Mouse (Mus musculus) megakaryocyte, embryonic 14.5 days (primary cell): Measurements from ENCODE around the gene Rxfp2. TPM values are rescaled to one million over a fixed set of nuclear protein-coding genes. Genes with fewer than 3 reads are reported as not detected.

Experiments used
- H3K27me3 ChIP-seq: replicated peaks from 2 replicates; pipeline ENCODE3; 2012; ENCODE audit warnings: inconsistent platforms
- H3K36me3 ChIP-seq: replicated peaks from 2 replicates; pipeline ENCODE3; 2012; ENCODE audit warnings: low read length, inconsistent platforms, mixed read lengths
- H3K4me1 ChIP-seq: 2 replicates; pipeline ENCODE4 v1.6.1; 2012; ENCODE audit warnings: inconsistent platforms
- H3K4me3 ChIP-seq: replicated peaks from 2 replicates; pipeline ENCODE3; 2012; ENCODE audit warnings: moderate library complexity, mild to moderate bottlenecking, inconsistent platforms
- H3K9me3 ChIP-seq: 2 replicates; pipeline ENCODE4 v1.6.1; 2012; ENCODE audit warnings: inconsistent platforms
- FLI1 ChIP-seq: IDR thresholded peaks from 2 replicates; pipeline ENCODE4 v1.6.1; 2012; ENCODE audit warnings: low read length, inconsistent platforms, mixed read lengths
- GATA1 ChIP-seq: IDR thresholded peaks from 3 replicates; pipeline ENCODE4 v1.6.1; 2012; ENCODE audit warnings: mixed read lengths, low read length, inconsistent platforms, borderline replicate concordance
- polyA plus RNA-seq: library from polyadenylated mRNA; stranded (reverse); fragments of >175 nt; gene quantifications from 2 replicates; pipeline ENCODE4 v1.2.3, GENCODE M21; 2012; ENCODE audit warnings: low replicate concordance; ENCODE audit not compliant: insufficient read depth

Rxfp2 gene
- polyA plus RNA-seq, 1 experiment: not detected

DNA sequence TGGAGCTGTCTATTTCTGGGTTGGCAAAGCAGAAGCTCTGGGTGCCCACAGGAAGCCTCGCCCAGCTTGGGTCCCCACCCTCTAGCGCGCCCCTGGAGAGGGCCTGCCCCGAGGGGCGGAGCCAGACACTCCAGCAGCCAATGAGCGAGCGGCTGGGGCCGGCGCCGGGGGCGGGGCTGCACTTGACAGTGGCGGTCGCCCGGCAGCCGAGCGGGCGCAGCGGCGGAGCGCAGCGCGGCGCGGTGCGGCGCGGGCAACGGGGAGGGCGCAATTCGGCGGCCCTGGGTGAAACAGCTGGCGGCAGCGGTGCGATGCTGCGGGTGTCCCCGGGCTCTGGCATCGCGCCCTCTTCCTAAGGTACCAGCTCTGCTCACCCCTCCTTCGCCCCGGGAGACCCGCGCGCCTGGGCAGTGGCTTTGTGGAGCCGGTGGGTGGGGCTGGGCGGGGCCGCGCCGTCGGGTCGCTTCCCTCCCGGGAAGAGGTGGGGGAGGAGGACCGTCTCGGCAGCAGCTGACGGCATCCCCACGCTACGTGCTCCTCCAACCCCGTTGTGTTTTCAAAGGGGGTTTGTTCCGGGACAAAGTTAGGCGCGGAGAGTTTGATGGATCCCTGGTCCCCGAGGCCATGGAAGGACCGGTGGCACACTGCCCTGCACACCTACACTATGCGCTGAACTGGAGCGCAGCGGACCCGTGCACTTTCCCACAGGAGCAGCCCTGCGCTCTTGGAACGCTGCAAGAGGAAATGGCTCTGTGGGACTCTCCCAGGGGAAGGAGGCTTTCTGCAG, 100.2 kb downstream of the Rxfp2 start, which contains the start of gene Fry:
TSS of gene Fry (plus strand) at position 191 of the 787 bp plus-strand sequence.
- peak within 1 kb of the TSS; percentile 96 for H3K4me3 ChIP-seq
- TF ChIP-seq GATA1 (no peak), FLI1 (no peak)
- peaks cover 8% of the 10 kb centered on the region for H3K9me3 ChIP-seq

DNA sequence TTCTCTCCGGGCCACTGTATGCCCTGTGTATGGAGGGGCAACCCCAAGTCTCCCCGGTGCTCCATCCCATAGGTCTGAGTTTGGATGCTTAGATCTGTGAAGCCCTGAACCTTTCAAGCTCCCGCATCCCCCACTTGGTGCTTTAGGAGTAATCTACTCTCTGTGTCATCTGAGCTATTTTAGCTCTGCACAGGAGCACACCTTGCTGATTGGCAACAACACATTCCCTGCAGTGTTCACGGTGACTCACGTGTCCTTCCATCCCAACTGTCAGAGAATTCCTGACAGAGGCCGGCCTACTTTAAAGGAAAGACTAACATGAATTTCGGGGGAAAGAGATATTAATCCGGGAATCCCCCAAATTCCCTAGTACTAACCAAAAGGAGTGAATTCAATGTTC, 102.2 kb downstream of the Rxfp2 start:
- H3K4me1 ChIP-seq: peaks cover 64% of the 10 kb centered on the region
- H3K9me3 ChIP-seq: peaks cover 8% of the 10 kb centered on the region
- H3K36me3 ChIP-seq: peaks cover 29% of the 10 kb centered on the region
- H3K27me3 ChIP-seq: no peaks in the 10 kb centered on the region
- no peak for TF ChIP-seq FLI1
- no peak for TF ChIP-seq GATA1
- no peak overlapping the region for H3K4me3 ChIP-seq

More for the DNA sequence above, 100.2 kb downstream of the Rxfp2 start, which contains the start of gene Fry:
- Histone ChIP-seq H3K27me3 (no peaks in the 10 kb centered on the region), H3K4me1 (peaks cover 62% of the 10 kb centered on the region), H3K36me3 (peaks cover 21% of the 10 kb centered on the region)

DNA sequence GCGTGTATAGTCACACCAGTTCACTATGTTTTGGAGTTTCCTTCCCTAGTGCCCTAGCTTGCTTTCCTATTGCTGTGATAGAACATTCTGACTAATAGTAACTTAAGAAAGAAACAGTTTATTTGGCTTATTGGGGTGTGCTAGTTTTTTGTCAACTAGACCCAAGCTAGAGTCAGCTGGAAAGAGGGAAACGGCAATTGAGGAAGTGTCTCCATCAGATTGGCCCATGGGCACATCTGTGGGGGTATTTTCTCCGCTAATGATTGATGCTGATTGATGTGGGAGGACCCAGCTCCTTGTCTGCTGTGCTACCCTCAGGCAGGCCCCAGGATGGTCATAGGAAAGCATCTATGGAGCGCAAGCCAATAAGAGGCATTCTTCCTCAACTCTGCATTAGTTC, 103.6 kb downstream of the Rxfp2 start:
- H3K27me3 ChIP-seq: no peaks in the 10 kb centered on the region
- TF ChIP-seq GATA1 (no peak), FLI1 (no peak)
- peaks cover 61% of the 10 kb centered on the region for H3K4me1 ChIP-seq

DNA sequence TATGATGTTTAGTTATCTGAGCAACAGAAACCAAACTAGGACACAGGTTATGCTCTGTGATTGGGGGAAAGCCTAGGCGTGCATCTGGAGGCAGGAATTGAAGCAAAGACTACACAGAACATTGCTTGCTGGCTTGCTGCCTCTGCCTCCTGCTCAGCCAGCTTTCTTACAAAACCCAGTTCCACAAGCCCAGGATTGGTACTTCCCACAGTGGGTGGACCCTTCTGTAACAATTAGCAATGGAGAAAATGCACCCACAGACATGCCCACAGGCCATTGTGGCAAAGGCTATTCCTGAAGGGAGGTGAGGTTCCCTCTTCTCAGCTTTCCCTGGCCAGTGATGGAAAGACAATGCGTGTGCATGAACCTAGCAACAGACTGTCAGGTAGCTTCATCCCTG, 104.1 kb downstream of the Rxfp2 start:
- no peak for TF ChIP-seq FLI1
- TF ChIP-seq GATA1: no peak
- Histone ChIP-seq H3K36me3 (peaks cover 25% of the 10 kb centered on the region), H3K4me3 (no peak overlapping the region), H3K27me3 (no peaks in the 10 kb centered on the region), H3K9me3 (peaks cover under 1% of the 10 kb centered on the region; the same call in 1 of the 2 replicates), H3K4me1 (peaks cover 56% of the 10 kb centered on the region)

More for the DNA sequence above, 103.6 kb downstream of the Rxfp2 start:
- Histone ChIP-seq H3K9me3 (peaks cover 5% of the 10 kb centered on the region), H3K36me3 (peaks cover 28% of the 10 kb centered on the region), H3K4me3 (no peak overlapping the region)

DNA sequence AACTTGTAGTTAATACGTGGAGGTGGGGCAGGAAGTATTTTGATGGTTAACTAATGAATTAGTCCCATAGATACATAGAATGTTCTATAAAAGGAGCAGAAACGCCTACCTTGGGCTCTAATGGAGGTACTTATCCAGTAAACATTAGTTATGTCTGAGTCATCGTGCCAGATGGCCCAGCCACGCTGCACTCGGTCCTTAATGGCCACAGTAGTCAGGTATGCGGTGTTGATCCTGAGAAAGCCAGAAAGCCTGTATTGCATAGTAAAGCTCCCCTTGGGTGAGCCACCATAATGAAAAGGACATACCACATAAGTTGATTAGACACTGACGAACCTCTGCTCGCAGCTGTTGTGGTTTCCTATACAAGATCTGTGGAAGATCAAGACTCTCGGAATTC, 107.4 kb downstream of the Rxfp2 start:
- no peak overlapping the region for H3K4me3 ChIP-seq
- peaks cover 35% of the 10 kb centered on the region for H3K4me1 ChIP-seq
- TF ChIP-seq FLI1: no peak
- no peaks in the 10 kb centered on the region for H3K9me3 ChIP-seq
- H3K27me3 ChIP-seq: no peaks in the 10 kb centered on the region
- peaks cover 29% of the 10 kb centered on the region for H3K36me3 ChIP-seq

DNA sequence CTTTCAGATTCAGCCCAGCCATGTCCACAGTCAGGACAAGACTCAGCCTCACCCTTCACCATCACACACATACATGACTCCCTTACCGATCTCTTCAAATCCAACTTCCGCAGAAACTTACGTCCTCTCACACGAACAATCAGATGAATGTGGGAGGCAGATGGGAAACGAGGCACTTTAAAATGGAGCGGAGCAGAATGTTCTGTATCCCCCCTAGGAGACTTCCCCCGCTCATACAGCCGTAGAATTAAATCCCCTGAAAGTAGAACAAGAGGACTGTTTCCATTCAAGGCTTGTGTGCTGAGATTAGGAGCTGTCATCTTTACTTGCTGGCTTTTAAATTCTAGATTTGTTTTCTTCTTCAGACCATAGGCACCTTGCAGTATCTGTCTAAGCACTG, 110.0 kb downstream of the Rxfp2 start:
- H3K4me1 ChIP-seq: peaks cover 26% of the 10 kb centered on the region
- no peaks in the 10 kb centered on the region for H3K9me3 ChIP-seq
- no peaks in the 10 kb centered on the region for H3K27me3 ChIP-seq
- TF ChIP-seq GATA1: no peak
- no peak for TF ChIP-seq FLI1
- no peak overlapping the region for H3K4me3 ChIP-seq
- peaks cover 30% of the 10 kb centered on the region for H3K36me3 ChIP-seq

DNA sequence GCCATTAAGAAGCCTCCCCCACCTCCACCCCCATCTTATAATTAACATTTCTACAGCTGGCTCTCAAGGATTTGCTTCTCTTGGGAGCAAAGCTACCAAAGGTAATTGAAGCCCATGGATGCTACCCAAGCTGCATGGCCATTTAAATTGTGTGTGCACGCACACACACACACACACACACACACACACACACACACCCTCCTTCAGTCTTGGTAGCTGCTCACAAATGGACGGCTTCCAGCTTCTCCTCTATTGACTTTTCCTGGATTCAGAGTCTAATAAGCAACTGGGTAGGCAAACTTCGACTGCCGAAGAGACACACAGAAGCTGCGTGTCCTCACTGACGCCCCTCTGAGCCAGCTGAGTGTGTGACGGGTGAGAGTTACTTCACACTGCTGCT, 111.7 kb downstream of the Rxfp2 start:
- Histone ChIP-seq H3K4me3 (no peak overlapping the region), H3K4me1 (peaks cover 30% of the 10 kb centered on the region), H3K27me3 (no peaks in the 10 kb centered on the region), H3K36me3 (peaks cover 23% of the 10 kb centered on the region), H3K9me3 (no peaks in the 10 kb centered on the region)
- no peak for TF ChIP-seq GATA1
- no peak for TF ChIP-seq FLI1

DNA sequence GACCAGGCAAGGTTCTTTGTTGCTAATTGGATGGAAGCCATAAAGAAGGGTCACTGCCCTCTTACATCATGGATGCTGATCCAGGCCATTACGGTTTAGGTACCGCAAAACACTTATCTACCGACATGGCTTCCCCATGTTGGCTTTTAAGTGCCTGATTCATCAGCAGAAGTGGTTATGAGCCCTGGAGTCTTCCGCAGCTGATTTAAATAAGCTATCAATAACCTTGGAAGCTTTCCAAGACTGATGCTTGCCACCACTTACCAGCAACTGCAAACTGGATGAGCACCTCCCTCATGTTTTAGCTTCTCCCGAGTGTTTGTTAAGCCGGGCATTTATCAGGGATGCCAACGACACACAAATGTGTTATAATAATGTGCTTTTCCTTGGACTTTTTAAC, 112.7 kb downstream of the Rxfp2 start:
- no peaks in the 10 kb centered on the region for H3K9me3 ChIP-seq
- peaks cover 23% of the 10 kb centered on the region for H3K36me3 ChIP-seq
- no peak for TF ChIP-seq FLI1
- no peak for TF ChIP-seq GATA1
- no peak overlapping the region for H3K4me3 ChIP-seq
- H3K27me3 ChIP-seq: no peaks in the 10 kb centered on the region
- H3K4me1 ChIP-seq: peaks cover 30% of the 10 kb centered on the region

Other genes with a start within 250 kb of the Rxfp2 start
- gene Fry, start 100.0 kb downstream of the Rxfp2 start, polyA plus RNA-seq: 1.5 and 3.2 TPM in 2 replicates